Mouse (Mus musculus) Patski (cell line): ENCODE data around the gene Synpo2l. TPM values are rescaled to one million over a fixed set of nuclear protein-coding genes. Genes with fewer than 3 reads are reported as not detected.
"Not testable (repeated sequence)": the region's sequence is repeated elsewhere in the genome, so short reads cannot be mapped to it uniquely, and the experiment has no call there.

Experiments used
- ATAC-seq: fragments of 100-300 bp; one replicate; pipeline ENCODE4 v1.8.0; 2021
- CTCF ChIA-PET: fragments of 350-600 bp; sonication (Branson Sonifier 250); formaldehyde crosslinking; loops from one replicate; lab custom pipeline; 2022; ENCODE audit warnings: inconsistent platforms; lab: Charles Lee
- POLR2A ChIA-PET: fragments of 350-600 bp; sonication (Branson Sonifier 250); formaldehyde crosslinking; loops from one replicate; lab custom pipeline; 2022; ENCODE audit warnings: antibody characterized with exemption, inconsistent platforms; lab: Charles Lee
- DNase-seq: peaks from one replicate; pipeline ENCODE4 v3.0.0-alpha.2; 2011; ENCODE audit warnings: low read depth, low spot score
- H3K27me3 ChIP-seq: fragments of 371-371 bp; one replicate; pipeline ENCODE4 v1.5.1; 2021
- CTCF ChIP-seq: fragments of 100-300 bp; IDR thresholded peaks from one replicate; pipeline ENCODE4 v1.5.1; 2021
- in situ Hi-C: fragments of 300-500 bp; cut with MboI; formaldehyde crosslinking; loops from 3 replicates; pipeline ENCODE4 v1.11.1; 2018; ENCODE audit warnings: low pct_unique_long_range_greater_than_20kb, mixed read lengths
- polyA plus RNA-seq: library from polyadenylated mRNA; unstranded; gene quantifications from one replicate; pipeline ENCODE4 v1.2.3, GENCODE M21; 2021

Gene Synpo2l
- polyA plus RNA-seq, 1 experiment from 2014 or later = 0.55 TPM

DNA sequence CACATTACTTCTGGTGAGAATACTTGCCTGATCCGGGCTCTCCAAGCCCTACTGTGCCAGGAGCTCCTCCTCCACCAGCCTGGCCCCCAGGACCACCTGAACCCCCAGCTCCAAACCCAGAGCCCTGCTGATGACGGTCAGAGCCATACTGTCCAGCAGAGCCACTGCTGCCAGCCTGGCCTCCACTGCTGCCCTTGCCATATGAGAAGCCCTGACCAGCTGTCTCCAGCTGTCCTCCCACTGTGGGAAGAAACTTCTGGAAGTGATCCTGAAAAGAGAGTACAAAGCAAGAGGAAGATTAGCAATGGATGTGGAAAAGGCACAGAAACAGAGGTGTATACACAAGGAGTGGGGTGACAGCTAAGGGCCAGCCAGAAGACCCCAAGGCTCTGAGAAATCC is 17.2 kb downstream of the Synpo2l start:
- ChIA-PET CTCF (interaction anchor here (1.3 kb wide), 1 partner anchor 75 kb away, joined by 8 read pairs; no protein-coding TSS in a partner anchor), POLR2A (interaction anchor here (0.8 to 1.1 kb wide), 2 partner anchors 10 to 24 kb away, joined by 3 read pairs; partner anchors contain the start of gene Sec24c)
- in situ Hi-C loops = no loop called here
- no peak for ATAC-seq
- no peak for TF ChIP-seq CTCF
- H3K27me3 ChIP-seq = no peaks in the 10 kb centered on the region
- DNase-seq = no peak

DNA sequence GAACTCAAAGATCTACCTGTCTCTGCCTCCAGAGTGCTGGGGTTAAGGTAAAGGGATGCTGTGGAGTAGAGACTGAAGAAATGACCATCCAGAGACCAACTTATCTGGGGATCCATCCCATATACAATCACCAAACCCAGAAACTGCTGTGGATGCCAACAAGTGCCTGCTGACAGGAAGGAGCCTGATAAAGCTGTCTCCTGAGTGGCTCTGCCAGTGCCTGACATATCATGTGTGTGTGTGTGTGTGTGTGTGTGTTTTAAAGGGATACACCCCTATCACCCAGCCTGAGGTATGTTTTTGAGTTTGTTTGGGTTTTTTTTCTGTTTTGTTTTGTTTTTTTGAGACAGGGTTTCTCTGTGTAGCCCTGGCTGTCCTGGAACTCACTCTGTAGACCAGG is 21.8 kb downstream of the Synpo2l start:
- ATAC-seq = no peak
- TF ChIP-seq CTCF = no peak
- no peaks in the 10 kb centered on the region for H3K27me3 ChIP-seq
- in situ Hi-C loops = no loop called here
- POLR2A ChIA-PET = no interaction called here
- CTCF ChIA-PET = no interaction called here
- DNase-seq = no peak

DNA sequence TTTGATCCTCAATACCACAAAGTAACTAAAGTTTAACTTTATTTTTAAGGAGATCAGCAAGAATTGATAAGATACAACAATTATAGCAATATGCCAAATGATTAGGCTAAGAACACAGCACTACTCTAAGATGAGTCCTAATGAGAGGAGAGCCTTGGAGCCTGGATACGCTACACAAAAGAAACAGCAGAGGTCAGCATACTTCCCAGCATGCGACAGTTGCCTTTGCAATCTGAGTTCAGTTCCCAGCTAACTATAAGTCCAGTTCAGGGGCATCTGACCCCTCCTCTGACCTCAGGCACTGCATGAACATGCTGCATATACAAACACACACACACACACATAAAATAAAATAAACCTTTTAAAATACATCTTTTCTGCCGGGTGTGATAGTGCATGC is 22.6 kb downstream of the Synpo2l start:
- POLR2A ChIA-PET = no interaction called here
- ATAC-seq = no peak
- CTCF ChIA-PET = interaction anchor here (1.4 kb wide), 1 partner anchor 13 kb away, joined by 10 read pairs; no protein-coding TSS in a partner anchor
- no peak for DNase-seq
- in situ Hi-C loops = no loop called here
- TF ChIP-seq CTCF = peak; percentile 40
- no peaks in the 10 kb centered on the region for H3K27me3 ChIP-seq

DNA sequence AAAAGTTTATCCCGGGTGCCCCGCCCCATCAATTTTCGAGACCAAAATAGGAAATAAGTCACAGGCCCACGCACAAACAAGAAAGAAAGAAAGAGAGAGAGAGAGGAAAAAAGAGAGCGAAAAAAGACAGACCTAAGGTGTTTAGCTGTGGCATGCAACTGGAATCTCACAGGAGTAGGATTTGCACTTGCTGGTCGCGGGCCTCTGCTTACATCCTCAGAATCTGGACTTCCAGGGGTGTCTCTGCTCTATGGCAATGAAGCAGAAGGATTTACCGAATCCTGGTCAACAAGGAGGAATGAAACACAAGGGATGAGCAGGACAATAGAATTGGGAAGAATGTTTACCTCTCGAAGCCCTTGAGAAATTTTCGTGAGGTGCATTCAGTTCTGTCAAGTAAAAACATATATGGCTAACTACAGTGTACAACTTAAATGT is 26.7 kb downstream of the Synpo2l start:
- ATAC-seq = no peak
- TF ChIP-seq CTCF = no peak
- POLR2A ChIA-PET = interaction anchor here (0.6 to 1.1 kb wide), 2 partner anchors 32 to 34 kb away, joined by 3 read pairs; no protein-coding TSS in a partner anchor
- CTCF ChIA-PET = no interaction called here
- DNase-seq = no peak
- in situ Hi-C loops = no loop called here
- no peaks in the 10 kb centered on the region for H3K27me3 ChIP-seq

GRCm38 (mm10) chr14:20640644-20641437 is 27.3 kb downstream of the Synpo2l start, which contains the start of gene Usp54:
Gene Usp54 (minus strand): TSS chr14:20641063.
- TF ChIP-seq CTCF = no peak
- POLR2A ChIA-PET = interaction anchor here (0.6 to 1.2 kb wide), 5 partner anchors 9 to 941 kb away, joined by 3 to 5 read pairs (median 3); no protein-coding TSS in a partner anchor
- peak; percentile 94 for ATAC-seq
- DNase-seq = peak; percentile 77
- CTCF ChIA-PET = interaction anchor here (1.1 to 1.4 kb wide), 3 partner anchors 18 to 65 kb away, joined by 3 read pairs; no protein-coding TSS in a partner anchor
- in situ Hi-C loops = no loop called here
- H3K27me3 ChIP-seq = no peaks in the 10 kb centered on the region

- ChIA-PET CTCF (interaction anchor here (1.0 to 1.4 kb wide), 4 partner anchors 9 to 64 kb away, joined by 3 read pairs; no protein-coding TSS in a partner anchor), POLR2A (interaction anchor here (0.6 to 1.2 kb wide), 4 partner anchors 9 to 942 kb away, joined by 3 to 5 read pairs (median 4); no protein-coding TSS in a partner anchor)
- no peak for TF ChIP-seq CTCF
- in situ Hi-C loops = no loop called here
- no peaks in the 10 kb centered on the region for H3K27me3 ChIP-seq
- DNase-seq (no peak), ATAC-seq (no peak)
Measured at GRCm38 (mm10) chr14:20639918-20640619, 28.1 kb downstream of the Synpo2l start.

GRCm38 (mm10) chr14:20638702-20639101 is 29.5 kb downstream of the Synpo2l start:
- DNase-seq (no peak), ATAC-seq (no peak)
- no peak for TF ChIP-seq CTCF
- no peaks in the 10 kb centered on the region for H3K27me3 ChIP-seq
- CTCF ChIA-PET = interaction anchor here (1.2 to 1.8 kb wide), 2 partner anchors 20 to 40 kb away, joined by 3 to 6 read pairs; no protein-coding TSS in a partner anchor
- in situ Hi-C loops = no loop called here
- POLR2A ChIA-PET = no interaction called here

- ATAC-seq (no peak), DNase-seq (no peak)
- ChIA-PET CTCF (interaction anchor here (1.2 to 1.8 kb wide), 3 partner anchors 13 to 39 kb away, joined by 3 to 6 read pairs (median 4); no protein-coding TSS in a partner anchor), POLR2A (no interaction called here)
- no peaks in the 10 kb centered on the region for H3K27me3 ChIP-seq
- no peak for TF ChIP-seq CTCF
- in situ Hi-C loops = no loop called here
Measured at GRCm38 (mm10) chr14:20637818-20638574, 30.2 kb downstream of the Synpo2l start.

- DNase-seq, POLR2A ChIA-PET, ATAC-seq, H3K27me3 ChIP-seq, in situ Hi-C loops: not testable (repeated sequence)
- CTCF ChIA-PET = interaction anchor here (1.6 to 1.7 kb wide), 2 partner anchors 30 to 61 kb away, joined by 4 read pairs; no protein-coding TSS in a partner anchor
Measured at GRCm38 (mm10) chr14:20636968-20637367, 31.2 kb downstream of the Synpo2l start.
